Mouse (Mus musculus) embryonic facial prominence, embryonic 15.5 days (tissue): ENCODE measurements around the gene Tnfsf13. TPM values are rescaled to one million over a fixed set of nuclear protein-coding genes. Genes with fewer than 3 reads are reported as not detected.

Experiments used
- ATAC-seq: fragments of 200-750 bp; cut with Nextera tagmentation; 2 replicates; pipeline ENCODE4 v1.8.0; 2017; ENCODE audit warnings: low read depth, moderate TSS enrichment; ENCODE audit not compliant: insufficient number of reproducible peaks, low FRiP score, low TSS enrichment
- H3K27ac ChIP-seq: fragments of 300-500 bp; sonication (generic); replicated peaks from 2 replicates; pipeline ENCODE4 v1.5.1; 2015; ENCODE audit warnings: mild to moderate bottlenecking, inconsistent platforms
- H3K27me3 ChIP-seq: fragments of 300-500 bp; sonication (generic); 2 replicates; pipeline ENCODE4 v1.6.1; 2015; ENCODE audit warnings: inconsistent platforms
- H3K36me3 ChIP-seq: fragments of 300-500 bp; sonication (generic); 2 replicates; pipeline ENCODE4 v1.6.1; 2015; ENCODE audit warnings: mild to moderate bottlenecking, inconsistent platforms
- H3K4me1 ChIP-seq: fragments of 300-500 bp; sonication (generic); 2 replicates; pipeline ENCODE4 v1.6.1; 2015; ENCODE audit warnings: inconsistent platforms
- H3K4me2 ChIP-seq: fragments of 300-500 bp; sonication (generic); replicated peaks from 2 replicates; pipeline ENCODE4 v1.6.1; 2015; ENCODE audit warnings: mild to moderate bottlenecking, inconsistent platforms
- H3K4me3 ChIP-seq: fragments of 300-500 bp; sonication (generic); replicated peaks from 2 replicates; pipeline ENCODE4 v1.5.1; 2015; ENCODE audit warnings: mild to moderate bottlenecking, inconsistent platforms
- H3K9ac ChIP-seq: fragments of 300-500 bp; sonication (generic); 2 replicates; pipeline ENCODE4 v1.6.1; 2015; ENCODE audit warnings: inconsistent platforms
- H3K9me3 ChIP-seq: fragments of 300-500 bp; sonication (generic); replicated peaks from 2 replicates; pipeline ENCODE4 v1.6.1; 2016; ENCODE audit warnings: inconsistent platforms
- WGBS: fragments of 180-500 bp; shearing (Covaris S2); methylation state at CpG from one replicate; pipeline ENCODE4 v1.1.7; 2015; 5-methylcytosine and 5-hydroxymethylcytosine counted together
- polyA plus RNA-seq: library from polyadenylated mRNA; unstranded; fragments of >200 nt; fragmentation: Nextera tagmentation; extraction: Ambion mirVana; gene quantifications from 2 replicates; pipeline ENCODE4 v1.2.1, GENCODE M21; 2015

Tnfsf13 gene
- polyA plus RNA-seq, 1 experiment from 2014 or later, result 1.1 TPM

DNA sequence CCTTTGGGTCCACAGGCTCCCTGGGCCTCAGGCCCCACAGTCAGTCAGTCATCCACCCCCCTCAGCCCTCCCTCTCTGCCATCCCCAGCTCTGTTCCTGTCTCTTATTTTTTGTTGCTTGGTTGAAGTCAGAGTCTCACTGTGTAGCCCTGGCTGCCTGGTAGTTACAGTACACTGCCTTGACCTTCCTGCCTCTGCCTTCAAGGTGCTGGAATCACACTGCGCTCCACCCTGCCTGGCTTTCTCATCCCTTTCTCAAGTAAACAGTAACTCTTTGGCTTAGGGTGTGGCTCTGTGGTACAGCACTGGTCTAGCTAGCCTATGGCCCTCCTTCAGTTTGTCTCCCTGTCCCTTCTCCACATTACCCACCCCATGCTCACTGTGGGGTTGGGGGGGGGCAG is 4.3 kb upstream of the Tnfsf13 start:
- Histone ChIP-seq H3K36me3 (no peaks in the 10 kb centered on the region), H3K27ac (no peak overlapping the region), H3K4me1 (peaks cover 29% of the 10 kb centered on the region), H3K27me3 (no peaks in the 10 kb centered on the region), H3K9ac (no peak overlapping the region), H3K4me3 (no peak overlapping the region), H3K4me2 (no peak overlapping the region), H3K9me3 (no peaks in the 10 kb centered on the region)
- ATAC-seq, result no peak
- 84% methylated on average over 1 of the region's 1 CpGs for WGBS

DNA sequence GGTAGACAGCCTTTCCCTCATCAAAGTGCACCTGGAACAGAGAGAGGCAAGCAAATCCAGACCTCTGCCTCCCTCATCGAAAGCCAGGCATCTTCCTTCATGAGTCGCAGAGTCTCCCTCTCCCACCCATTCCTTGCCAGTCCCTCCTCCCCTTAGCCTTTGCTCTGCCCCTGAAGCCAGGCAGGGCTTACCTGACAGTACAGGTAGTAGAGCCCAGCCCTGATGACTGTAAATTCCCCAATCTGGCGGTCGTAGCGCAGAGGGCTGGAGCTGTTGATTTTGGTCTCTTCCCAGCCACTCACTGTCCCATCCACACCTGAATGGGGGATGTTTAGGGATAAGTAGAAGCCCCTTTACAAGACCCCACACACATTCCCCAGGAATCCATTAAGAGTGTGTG is 1.5 kb upstream of the Tnfsf13 start:
- Histone ChIP-seq H3K9me3 (no peaks in the 10 kb centered on the region), H3K4me2 (no peak overlapping the region), H3K36me3 (no peaks in the 10 kb centered on the region), H3K27me3 (no peaks in the 10 kb centered on the region), H3K4me3 (no peak overlapping the region), H3K4me1 (peaks cover 47% of the 10 kb centered on the region), H3K9ac (no peak overlapping the region), H3K27ac (peak overlapping the region; percentile 51; the same call in 1 of the 2 replicates)
- 49% methylated on average over 5 of the region's 5 CpGs for WGBS
- ATAC-seq, result no peak

DNA sequence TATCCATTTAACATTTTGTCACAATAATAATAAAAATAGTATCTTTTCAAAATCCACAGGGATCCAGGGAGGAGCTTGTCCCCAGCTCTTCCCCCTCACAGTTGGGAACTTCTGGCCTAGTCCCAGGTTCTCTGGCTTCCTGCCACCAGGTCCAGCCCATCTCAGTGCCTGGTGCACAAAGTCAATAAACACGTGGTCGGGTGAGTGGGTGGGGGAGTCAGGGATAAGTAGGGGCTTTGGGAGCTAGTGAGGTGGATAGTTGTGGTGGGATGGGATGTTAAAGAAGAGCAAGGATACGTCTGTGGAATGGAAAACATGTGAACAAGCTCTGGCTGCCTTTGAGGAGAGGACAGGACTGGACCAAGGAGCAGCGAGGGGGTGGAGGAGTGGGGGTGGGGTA is 793 bp upstream of the Tnfsf13 start:
- 11% methylated on average over 4 of the region's 4 CpGs for WGBS
- Histone ChIP-seq H3K4me2 (no peak overlapping the region), H3K27me3 (no peaks in the 10 kb centered on the region), H3K36me3 (no peaks in the 10 kb centered on the region), H3K4me3 (no peak overlapping the region), H3K4me1 (peaks cover 47% of the 10 kb centered on the region), H3K9ac (no peak overlapping the region), H3K27ac (peak overlapping the region; percentile 51), H3K9me3 (no peaks in the 10 kb centered on the region)
- no peak for ATAC-seq

GRCm38 (mm10) chr11:69684936-69685335 is 648 bp downstream of the Tnfsf13 start:
- 82% methylated on average over 6 of the region's 6 CpGs for WGBS
- peaks cover 58% of the 10 kb centered on the region for H3K4me1 ChIP-seq
- no peak overlapping the region for H3K4me3 ChIP-seq
- H3K27me3 ChIP-seq, result no peaks in the 10 kb centered on the region
- peak overlapping the region; percentile 97 for H3K27ac ChIP-seq
- H3K9ac ChIP-seq, result no peak overlapping the region
- no peak overlapping the region for H3K4me2 ChIP-seq
- ATAC-seq, result no peak
- H3K36me3 ChIP-seq, result no peaks in the 10 kb centered on the region
- no peaks in the 10 kb centered on the region for H3K9me3 ChIP-seq

DNA sequence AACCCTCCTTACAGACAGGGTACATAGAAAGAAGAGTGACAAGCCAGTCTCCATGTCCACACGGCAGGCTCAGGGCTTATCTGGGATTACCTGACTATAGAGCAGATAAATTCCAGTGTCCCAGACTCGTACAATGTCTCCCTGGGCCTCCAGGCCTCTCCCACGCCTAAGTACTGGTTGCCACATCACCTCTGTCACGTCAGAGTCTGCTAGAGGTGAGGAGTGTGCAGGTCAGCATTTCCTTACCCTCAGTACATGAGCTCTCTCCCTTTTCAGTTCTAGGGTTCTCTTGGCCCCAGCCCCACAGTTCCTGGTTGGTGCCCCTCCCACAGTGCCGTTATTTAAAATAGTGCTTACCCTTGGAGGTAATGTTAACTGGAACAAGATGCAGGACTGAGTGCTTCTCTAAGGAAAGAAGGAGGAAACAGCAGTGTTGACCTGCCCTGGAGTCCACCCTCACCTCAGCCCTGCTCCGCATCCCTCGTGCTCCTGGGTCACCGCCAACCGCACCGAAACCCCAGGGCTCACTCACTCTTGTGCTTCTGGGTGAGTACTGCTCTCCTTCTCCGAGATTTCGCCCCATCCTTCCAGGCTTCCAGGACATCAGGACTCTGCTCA is 1.3 kb downstream of the Tnfsf13 start:
- Histone ChIP-seq H3K27me3 (no peaks in the 10 kb centered on the region), H3K4me2 (no peak overlapping the region), H3K4me3 (no peak overlapping the region), H3K36me3 (no peaks in the 10 kb centered on the region), H3K27ac (peak overlapping the region; percentile 97), H3K4me1 (peaks cover 64% of the 10 kb centered on the region), H3K9ac (no peak overlapping the region), H3K9me3 (no peaks in the 10 kb centered on the region)
- ATAC-seq, result no peak
- 74% methylated on average over 12 of the region's 12 CpGs for WGBS

DNA sequence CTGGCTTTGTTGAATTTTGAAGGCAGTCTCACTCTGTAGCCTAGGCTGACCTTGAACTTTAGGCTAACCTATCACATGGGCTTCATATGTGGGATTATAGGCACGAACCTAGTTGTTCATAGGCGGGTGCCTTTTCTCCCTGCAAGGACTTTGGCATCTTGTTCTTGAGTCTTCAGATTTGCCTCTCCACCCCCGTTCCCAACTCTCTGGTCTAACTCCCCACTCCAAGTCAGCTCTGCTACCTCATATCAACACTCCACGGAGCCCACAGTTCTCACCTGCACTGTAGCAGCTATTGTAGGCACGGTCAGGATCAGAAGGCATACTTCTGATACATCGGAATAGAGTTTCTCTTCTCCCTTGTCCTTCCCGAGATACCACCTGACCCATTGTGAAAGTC is 2.0 kb downstream of the Tnfsf13 start:
- Histone ChIP-seq H3K9ac (no peak overlapping the region), H3K36me3 (peaks cover 4% of the 10 kb centered on the region), H3K4me1 (peaks cover 64% of the 10 kb centered on the region), H3K4me3 (no peak overlapping the region), H3K9me3 (no peaks in the 10 kb centered on the region), H3K27me3 (no peaks in the 10 kb centered on the region), H3K27ac (peak overlapping the region; percentile 97), H3K4me2 (peak overlapping the region; percentile 85)
- ATAC-seq, result no peak
- 68% methylated on average over 7 of the region's 7 CpGs for WGBS

GRCm38 (mm10) chr11:69682840-69683533 is 2.6 kb downstream of the Tnfsf13 start:
- WGBS, result 7% methylated on average over 12 of the region's 12 CpGs
- H3K9me3 ChIP-seq, result no peaks in the 10 kb centered on the region
- H3K9ac ChIP-seq, result peak overlapping the region; percentile 23; the same call in 1 of the 2 replicates
- H3K4me2 ChIP-seq, result peak overlapping the region; percentile 85
- peak overlapping the region; percentile 80 for H3K4me3 ChIP-seq
- peaks cover 64% of the 10 kb centered on the region for H3K4me1 ChIP-seq
- H3K36me3 ChIP-seq, result peaks cover 10% of the 10 kb centered on the region
- no peaks in the 10 kb centered on the region for H3K27me3 ChIP-seq
- peak overlapping the region; percentile 97 for H3K27ac ChIP-seq
- 0 out of 2 replicates have a peak, but pooled peaks have one; percentile 24 for ATAC-seq

DNA sequence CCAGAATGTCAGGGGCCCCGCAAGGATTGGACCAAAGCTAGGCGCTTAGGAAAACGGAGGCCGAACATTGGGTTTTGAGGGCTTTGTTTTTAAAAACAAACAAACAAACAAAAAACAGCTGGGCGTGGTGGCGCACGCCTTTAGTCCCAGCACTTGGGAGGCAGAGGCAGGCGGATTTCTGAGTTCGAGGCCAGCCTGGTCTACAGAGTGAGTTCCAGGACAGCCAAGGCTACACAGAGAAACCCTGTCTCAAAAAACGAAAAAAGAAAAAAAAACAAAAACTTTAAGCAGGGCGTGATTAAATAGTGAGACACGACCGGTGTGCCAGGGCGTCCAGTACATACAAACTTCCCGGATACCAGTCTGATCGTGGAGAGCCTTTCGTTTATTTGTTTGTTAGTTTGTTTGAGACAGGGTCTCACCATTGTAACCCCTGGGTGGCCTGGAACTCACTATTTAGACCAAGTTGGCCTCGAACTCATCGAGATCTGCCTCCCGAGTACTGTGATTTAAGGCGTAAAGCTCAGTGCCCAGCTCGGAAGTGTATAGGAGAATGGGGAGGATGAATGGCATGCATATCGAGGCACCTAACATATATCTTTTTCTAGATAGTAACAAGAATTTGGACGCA is 3.3 kb downstream of the Tnfsf13 start:
- no peak for ATAC-seq
- Histone ChIP-seq H3K4me1 (peaks cover 64% of the 10 kb centered on the region), H3K27ac (peak overlapping the region; percentile 97), H3K27me3 (no peaks in the 10 kb centered on the region), H3K9me3 (no peaks in the 10 kb centered on the region), H3K4me2 (peak overlapping the region; percentile 85), H3K9ac (peak overlapping the region; percentile 51), H3K4me3 (peak overlapping the region; percentile 80), H3K36me3 (peaks cover 14% of the 10 kb centered on the region)
- 26% methylated on average over 24 of the region's 24 CpGs for WGBS

DNA sequence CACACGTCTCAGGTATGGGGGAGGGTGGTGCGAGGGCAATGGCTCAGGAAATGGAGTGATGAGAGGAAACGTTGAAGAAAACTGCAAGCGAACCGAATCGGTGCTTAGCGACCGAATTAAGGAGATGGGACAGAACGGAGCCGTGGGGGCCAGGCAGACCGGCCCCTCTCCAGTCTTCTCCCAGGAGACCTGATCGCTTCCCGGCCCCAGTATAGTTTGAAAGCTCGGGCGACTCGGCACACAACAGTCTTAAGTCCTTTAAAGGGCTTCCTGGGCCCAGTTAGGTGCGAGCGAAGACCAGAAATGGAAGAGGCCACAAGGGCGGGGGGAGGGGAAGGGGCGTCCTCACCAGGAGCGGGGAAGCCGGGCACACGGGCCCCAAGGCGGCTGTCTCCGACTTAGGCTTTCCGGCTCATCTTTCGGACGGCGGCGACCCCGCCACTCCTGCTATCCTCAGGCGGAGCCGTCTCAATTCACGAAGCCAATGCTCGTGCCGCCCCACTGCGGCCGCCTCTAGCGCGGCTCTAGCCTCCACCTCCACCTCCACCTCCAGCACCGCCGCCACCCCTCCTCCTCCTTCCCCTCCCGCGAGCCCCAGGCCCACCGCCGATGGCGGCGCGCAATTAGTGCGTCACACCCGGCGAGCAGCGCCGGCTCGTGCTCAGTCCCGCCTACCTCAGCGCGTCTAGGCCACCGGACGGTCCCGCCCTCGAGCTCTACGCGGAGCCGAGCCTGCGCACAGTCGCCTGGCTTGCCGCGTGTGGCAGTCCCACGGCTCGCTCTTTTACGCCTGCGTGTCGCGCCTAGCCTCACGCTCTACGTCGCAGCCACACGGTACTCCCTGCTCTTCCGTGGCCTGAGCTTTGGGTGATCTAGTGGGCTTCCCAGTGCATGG is 4.0 kb downstream of the Tnfsf13 start, which contains the start of gene Senp3:
Gene Senp3, minus strand, starts transcription at position 771 of the 895 bp plus-strand sequence.
- Histone ChIP-seq H3K27ac (peak within 1 kb of the TSS; percentile 97), H3K36me3 (peaks cover 22% of the 10 kb centered on the region), H3K4me1 (peaks cover 58% of the 10 kb centered on the region), H3K27me3 (no peaks in the 10 kb centered on the region), H3K9me3 (no peaks in the 10 kb centered on the region), H3K4me3 (peak within 1 kb of the TSS; percentile 80), H3K4me2 (peak within 1 kb of the TSS; percentile 85), H3K9ac (peak within 1 kb of the TSS; percentile 78)
- under 1% methylated on average over 70 of the region's 80 CpGs for WGBS
- ATAC-seq, result peak; percentile 95

- peak overlapping the region; percentile 78; the same call in 1 of the 2 replicates for H3K9ac ChIP-seq
These were observed 5.3 kb downstream of the Tnfsf13 start for GRCm38 (mm10) chr11:69680136-69680855.

More at GRCm38 (mm10) chr11:69680136-69680855, 5.3 kb downstream of the Tnfsf13 start:
- H3K27ac ChIP-seq, result no peak overlapping the region
- H3K27me3 ChIP-seq, result no peaks in the 10 kb centered on the region
- H3K9me3 ChIP-seq, result no peaks in the 10 kb centered on the region
- H3K36me3 ChIP-seq, result peaks cover 35% of the 10 kb centered on the region
- WGBS, result 88% methylated on average over 30 of the region's 30 CpGs
- peaks cover 45% of the 10 kb centered on the region for H3K4me1 ChIP-seq
- no peak for ATAC-seq
- peak overlapping the region; percentile 85 for H3K4me2 ChIP-seq
- peak overlapping the region; percentile 80 for H3K4me3 ChIP-seq
